Mouse (Mus musculus): ENCODE data around the gene Prdm16. TPM values are rescaled to one million over a fixed set of nuclear protein-coding genes. Genes with fewer than 3 reads are reported as not detected.

Gene Prdm16
- total RNA-seq, 1 experiment = 3.1 TPM

- no peak for TF ChIP-seq CHD2 (IDR thresholded peaks at IDR 0.05; ENCODE audit: low read depth, low read length)
- no peak for TF ChIP-seq ZNF384 (IDR thresholded peaks at IDR 0.05; ENCODE audit: low read depth, low read length)
- no peak for TF ChIP-seq HCFC1 (IDR thresholded peaks at IDR 0.05; ENCODE audit: borderline replicate concordance, insufficient read depth, low read length)
- TF ChIP-seq ZC3H11A (IDR thresholded peaks at IDR 0.05; ENCODE audit: borderline replicate concordance, low read depth, low read length) = no peak
- TF ChIP-seq MAFK (IDR thresholded peaks at IDR 0.05; ENCODE audit: insufficient read depth, low read depth, low read length) = no peak
- no peaks in the 10 kb centered on the region for H3K9me3 ChIP-seq (ENCODE audit: control insufficient read depth, insufficient read depth, low read depth, low read length)
- no peak overlapping the region for H3K4me3 ChIP-seq (ENCODE audit: insufficient read depth in 1 of 2, low read depth in 1 of 2, low read length in 2 of 2, poor library complexity in 1 of 2, severe bottlenecking in 1 of 2)
- in situ Hi-C loops (cut with MboI; ENCODE audit: low sequenced_read_pairs in 2 of 2, unreplicated experiment in 2 of 2) = no loop called here
- no peak for DNase-seq (ENCODE audit: low read depth, low spot score)
- no peak overlapping the region for H3K9ac ChIP-seq (ENCODE audit: insufficient read depth, low read depth, low read length, poor library complexity, severe bottlenecking)
- no peaks in the 10 kb centered on the region for H3K36me3 ChIP-seq (ENCODE audit: control insufficient read depth, insufficient read depth, low read length, poor library complexity, severe bottlenecking)
- H3K27ac ChIP-seq (ENCODE audit: insufficient read depth, low read depth, low read length, poor library complexity, severe bottlenecking) = no peak overlapping the region
- peaks cover 4 to 14% of the 10 kb centered on the region in 2 experiments; a peak in 3 of 4 replicates for H3K4me1 ChIP-seq (ENCODE audit: control insufficient read depth in 2 of 2, insufficient read depth in 2 of 2, low read length in 2 of 2, poor library complexity in 1 of 2)
Measured at GRCm38 (mm10) chr4:154660025-154660424, 23.4 kb upstream of the Prdm16 start.

- TF ChIP-seq CHD2 (IDR thresholded peaks at IDR 0.05; ENCODE audit: low read depth, low read length) = no peak
- no peak for TF ChIP-seq MAFK (IDR thresholded peaks at IDR 0.05; ENCODE audit: insufficient read depth, low read depth, low read length)
- no peak for TF ChIP-seq ZNF384 (IDR thresholded peaks at IDR 0.05; ENCODE audit: low read depth, low read length)
- TF ChIP-seq HCFC1 (IDR thresholded peaks at IDR 0.05; ENCODE audit: borderline replicate concordance, insufficient read depth, low read length) = no peak
- no peak for TF ChIP-seq ZC3H11A (IDR thresholded peaks at IDR 0.05; ENCODE audit: borderline replicate concordance, low read depth, low read length)
- Histone ChIP-seq H3K9me3 (ENCODE audit: control insufficient read depth, insufficient read depth, low read depth, low read length) (no peaks in the 10 kb centered on the region), H3K4me1 (ENCODE audit: control insufficient read depth in 2 of 2, insufficient read depth in 2 of 2, low read length in 2 of 2, poor library complexity in 1 of 2) (peaks cover 8 to 29% of the 10 kb centered on the region in 2 experiments), H3K9ac (ENCODE audit: insufficient read depth, low read depth, low read length, poor library complexity, severe bottlenecking) (peak overlapping the region; percentile 80), H3K4me3 (ENCODE audit: insufficient read depth in 1 of 2, low read depth in 1 of 2, low read length in 2 of 2, poor library complexity in 1 of 2, severe bottlenecking in 1 of 2) (peak overlapping the region; percentile 62 to 76), H3K36me3 (ENCODE audit: control insufficient read depth, insufficient read depth, low read length, poor library complexity, severe bottlenecking) (no peaks in the 10 kb centered on the region), H3K27ac (ENCODE audit: insufficient read depth, low read depth, low read length, poor library complexity, severe bottlenecking) (peak overlapping the region; percentile 73)
- DNase-seq (ENCODE audit: low read depth, low spot score) = no peak
- in situ Hi-C loops (cut with MboI; ENCODE audit: low sequenced_read_pairs in 2 of 2, unreplicated experiment in 2 of 2) = no loop called here
Measured at GRCm38 (mm10) chr4:154655134-154655910, 18.6 kb upstream of the Prdm16 start.

GRCm38 (mm10) chr4:154652494-154652893 is 15.8 kb upstream of the Prdm16 start:
- no peak for DNase-seq (ENCODE audit: low read depth, low spot score)
- in situ Hi-C loops (cut with MboI; ENCODE audit: low sequenced_read_pairs in 2 of 2, unreplicated experiment in 2 of 2) = no loop called here
- Histone ChIP-seq H3K9me3 (ENCODE audit: control insufficient read depth, insufficient read depth, low read depth, low read length) (no peaks in the 10 kb centered on the region), H3K9ac (ENCODE audit: insufficient read depth, low read depth, low read length, poor library complexity, severe bottlenecking) (peak overlapping the region; percentile 30; the same call in 1 of the 2 replicates), H3K36me3 (ENCODE audit: control insufficient read depth, insufficient read depth, low read length, poor library complexity, severe bottlenecking) (no peaks in the 10 kb centered on the region), H3K4me1 (ENCODE audit: control insufficient read depth in 2 of 2, insufficient read depth in 2 of 2, low read length in 2 of 2, poor library complexity in 1 of 2) (peaks cover 8 to 24% of the 10 kb centered on the region in 2 experiments), H3K27ac (ENCODE audit: insufficient read depth, low read depth, low read length, poor library complexity, severe bottlenecking) (no peak overlapping the region), H3K4me3 (ENCODE audit: insufficient read depth in 1 of 2, low read depth in 1 of 2, low read length in 2 of 2, poor library complexity in 1 of 2, severe bottlenecking in 1 of 2) (no peak overlapping the region)
- TF ChIP-seq MAFK (IDR thresholded peaks at IDR 0.05; ENCODE audit: insufficient read depth, low read depth, low read length) = no peak
- TF ChIP-seq ZNF384 (IDR thresholded peaks at IDR 0.05; ENCODE audit: low read depth, low read length) = no peak
- no peak for TF ChIP-seq HCFC1 (IDR thresholded peaks at IDR 0.05; ENCODE audit: borderline replicate concordance, insufficient read depth, low read length)
- TF ChIP-seq ZC3H11A (IDR thresholded peaks at IDR 0.05; ENCODE audit: borderline replicate concordance, low read depth, low read length) = no peak

- H3K27ac ChIP-seq (ENCODE audit: insufficient read depth, low read depth, low read length, poor library complexity, severe bottlenecking) = no peak overlapping the region
- no peak overlapping the region for H3K9ac ChIP-seq (ENCODE audit: insufficient read depth, low read depth, low read length, poor library complexity, severe bottlenecking)
- TF ChIP-seq ZNF384 (IDR thresholded peaks at IDR 0.05; ENCODE audit: low read depth, low read length) (no peak), HCFC1 (IDR thresholded peaks at IDR 0.05; ENCODE audit: borderline replicate concordance, insufficient read depth, low read length) (no peak), ZC3H11A (IDR thresholded peaks at IDR 0.05; ENCODE audit: borderline replicate concordance, low read depth, low read length) (no peak), MAFK (IDR thresholded peaks at IDR 0.05; ENCODE audit: insufficient read depth, low read depth, low read length) (no peak), CHD2 (IDR thresholded peaks at IDR 0.05; ENCODE audit: low read depth, low read length) (no peak)
- no peak for DNase-seq (ENCODE audit: low read depth, low spot score)
- H3K36me3 ChIP-seq (ENCODE audit: control insufficient read depth, insufficient read depth, low read length, poor library complexity, severe bottlenecking) = no peaks in the 10 kb centered on the region
- in situ Hi-C loops (cut with MboI; ENCODE audit: low sequenced_read_pairs in 2 of 2, unreplicated experiment in 2 of 2) = no loop called here
- H3K4me1 ChIP-seq (ENCODE audit: control insufficient read depth in 2 of 2, insufficient read depth in 2 of 2, low read length in 2 of 2, poor library complexity in 1 of 2) = peaks cover 2 to 14% of the 10 kb centered on the region in 2 experiments
- no peaks in the 10 kb centered on the region for H3K9me3 ChIP-seq (ENCODE audit: control insufficient read depth, insufficient read depth, low read depth, low read length)
- no peak overlapping the region for H3K4me3 ChIP-seq (ENCODE audit: insufficient read depth in 1 of 2, low read depth in 1 of 2, low read length in 2 of 2, poor library complexity in 1 of 2, severe bottlenecking in 1 of 2)
Measured at GRCm38 (mm10) chr4:154649083-154649747, 12.5 kb upstream of the Prdm16 start.
